In the genomic region with DNA sequence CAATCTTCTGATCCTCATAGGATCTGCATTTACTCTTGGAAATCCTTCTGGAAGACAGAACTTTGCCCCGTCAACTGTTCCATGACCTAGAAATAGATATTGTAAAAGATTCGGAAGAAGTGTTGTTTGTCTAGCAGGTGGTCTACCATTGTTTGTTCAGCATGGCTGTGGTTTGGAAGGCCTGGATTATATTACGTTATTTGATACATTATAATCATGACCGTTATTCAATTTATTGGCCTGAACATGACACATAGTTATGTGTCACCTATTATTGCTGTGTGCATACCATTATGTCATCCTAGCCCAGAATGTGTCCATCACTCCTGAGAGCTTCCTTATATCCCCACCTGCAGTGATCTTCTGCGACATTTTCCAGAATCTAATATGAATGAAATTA, we compare ENCODE assay signal across 14 mouse cellular contexts.
"Had no signal": no experiment of that assay in that cellular context is flagged by ENCODE, and none has a peak within 500 bp of the region (broad histone marks: within the 10 kb centered on the region; RNA-seq: fewer than 3 reads in every experiment).

No protein-coding gene starts in this region.

- H3K27me3 ChIP-seq: midbrain, embryonic 12.5 days; neural tube, embryonic 12.5 days; stomach, embryonic 15.5 days had no signal

- H3K4me3 ChIP-seq: midbrain, embryonic 10.5 days; midbrain, embryonic 12.5 days; neural tube, embryonic 12.5 days; stomach, embryonic 15.5 days had no signal

- H3K36me3 ChIP-seq: stomach, embryonic 15.5 days had no signal

- DNase-seq: lung, adult 18-20 months; lung, embryonic 14.5 days; lung, postnatal 10 days; lung, postnatal 4 days; midbrain, embryonic 14.5 days; right cerebral cortex, postnatal 14 days; thymus, adult 2 months; thymus, postnatal 25 days had no signal

- H3K4me2 ChIP-seq: lung, embryonic 14.5 days; midbrain, embryonic 12.5 days; neural tube, embryonic 12.5 days; stomach, embryonic 15.5 days had no signal

- H3K9ac ChIP-seq: lung, embryonic 14.5 days; midbrain, embryonic 12.5 days; neural tube, embryonic 12.5 days; stomach, embryonic 15.5 days had no signal

- H3K9me3 ChIP-seq: midbrain, embryonic 10.5 days; midbrain, embryonic 12.5 days; neural tube, embryonic 12.5 days; stomach, embryonic 15.5 days had no signal

- ATAC-seq: midbrain, embryonic 16.5 days had no signal

- H3K27ac ChIP-seq: midbrain, embryonic 10.5 days; midbrain, embryonic 12.5 days; neural tube, embryonic 12.5 days; stomach, embryonic 15.5 days; stomach, postnatal 0 days had no signal
